Mouse (Mus musculus): Measurements from ENCODE around the gene Actn4. TPM values are rescaled to one million over a fixed set of nuclear protein-coding genes. Genes with fewer than 3 reads are reported as not detected.

Actn4 gene
- polyA plus RNA-seq, 1 experiment, result 243 TPM

- no peaks in the 10 kb centered on the region for H3K27me3 ChIP-seq (ENCODE audit: control insufficient read depth, insufficient read depth, low read length)
- H3K4me1 ChIP-seq (replicated peaks; ENCODE audit: control insufficient read depth, insufficient read depth, low read length), result peaks cover 37% of the 10 kb centered on the region
- 82% methylated on average over 6 of the region's 6 CpGs for WGBS
- H3K36me3 ChIP-seq (ENCODE audit: control insufficient read depth, insufficient read depth, low read length), result no peaks in the 10 kb centered on the region
- no peak for DNase-seq
- no peak within 1 kb of the TSS for H3K4me3 ChIP-seq (ENCODE audit: control insufficient read depth, insufficient read depth, low read length)
- TF ChIP-seq POLR2A (IDR thresholded peaks at IDR 0.05; ENCODE audit: control insufficient read depth, extremely low read depth, insufficient read depth, low read length, poor library complexity), result no peak
- no peak for TF ChIP-seq CTCF (IDR thresholded peaks at IDR 0.05; ENCODE audit: borderline replicate concordance, control insufficient read depth, extremely low read depth, insufficient read depth, low read length, poor library complexity)
- no peak within 1 kb of the TSS for H3K27ac ChIP-seq (ENCODE audit: control insufficient read depth, insufficient read depth, low read length)
Observed at GRCm38 (mm10) chr7:28863540-28863939, 98.6 kb downstream of the Actn4 start, which contains the start of gene Lgals7. TSS of gene Lgals7 (plus strand) at chr7:28863853.

DNA sequence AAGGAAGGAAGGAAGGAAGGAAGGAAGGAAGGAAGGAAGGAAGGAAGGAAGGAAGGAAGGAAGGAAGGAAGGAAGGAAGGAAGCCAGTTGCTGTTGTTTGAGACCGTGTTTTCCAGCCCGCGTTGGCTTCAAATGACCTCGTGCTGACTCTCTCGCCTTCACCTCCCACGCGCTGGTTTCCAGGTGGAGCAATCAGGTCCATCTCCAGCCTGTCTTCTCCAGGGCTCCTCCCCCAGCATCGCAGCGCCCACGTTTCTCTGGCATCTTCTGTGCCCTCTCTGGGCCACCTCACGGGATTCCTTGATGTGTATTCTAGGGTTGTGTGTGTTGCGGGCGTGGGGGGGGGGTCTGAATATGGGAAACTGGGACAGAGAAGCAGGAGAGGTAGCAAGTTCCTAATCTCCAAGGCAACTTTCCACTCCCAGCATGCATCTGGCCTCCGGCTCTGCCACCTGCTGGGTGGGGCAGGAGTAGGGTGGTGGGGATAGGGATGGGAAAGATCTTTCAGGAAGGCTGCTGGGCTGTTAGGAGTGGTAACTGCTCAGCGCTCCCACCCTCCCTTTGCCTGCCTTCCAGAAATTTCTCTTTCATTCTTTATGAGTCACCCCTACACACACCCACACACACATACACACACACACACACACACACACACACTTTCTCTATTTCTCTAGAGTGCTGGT is 99.2 kb downstream of the Actn4 start:
- no peak for DNase-seq
- Histone ChIP-seq H3K27ac (ENCODE audit: control insufficient read depth, insufficient read depth, low read length) (no peak overlapping the region), H3K4me3 (ENCODE audit: control insufficient read depth, insufficient read depth, low read length) (no peak overlapping the region), H3K27me3 (ENCODE audit: control insufficient read depth, insufficient read depth, low read length) (no peaks in the 10 kb centered on the region), H3K4me1 (replicated peaks; ENCODE audit: control insufficient read depth, insufficient read depth, low read length) (peaks cover 37% of the 10 kb centered on the region), H3K36me3 (ENCODE audit: control insufficient read depth, insufficient read depth, low read length) (no peaks in the 10 kb centered on the region)
- TF ChIP-seq CTCF (IDR thresholded peaks at IDR 0.05; ENCODE audit: borderline replicate concordance, control insufficient read depth, extremely low read depth, insufficient read depth, low read length, poor library complexity) (no peak), POLR2A (IDR thresholded peaks at IDR 0.05; ENCODE audit: control insufficient read depth, extremely low read depth, insufficient read depth, low read length, poor library complexity) (no peak)
- WGBS, result 91% methylated on average over 15 of the region's 15 CpGs

GRCm38 (mm10) chr7:28860898-28861297 is 101.2 kb downstream of the Actn4 start:
- H3K4me1 ChIP-seq (replicated peaks; ENCODE audit: control insufficient read depth, insufficient read depth, low read length), result peaks cover 21% of the 10 kb centered on the region
- H3K27me3 ChIP-seq (ENCODE audit: control insufficient read depth, insufficient read depth, low read length), result no peaks in the 10 kb centered on the region
- no peak for DNase-seq
- no peak overlapping the region for H3K4me3 ChIP-seq (ENCODE audit: control insufficient read depth, insufficient read depth, low read length)
- H3K27ac ChIP-seq (ENCODE audit: control insufficient read depth, insufficient read depth, low read length), result no peak overlapping the region
- WGBS, result 98% methylated on average over 6 of the region's 6 CpGs
- TF ChIP-seq CTCF (IDR thresholded peaks at IDR 0.05; ENCODE audit: borderline replicate concordance, control insufficient read depth, extremely low read depth, insufficient read depth, low read length, poor library complexity), result no peak
- TF ChIP-seq POLR2A (IDR thresholded peaks at IDR 0.05; ENCODE audit: control insufficient read depth, extremely low read depth, insufficient read depth, low read length, poor library complexity), result no peak
- H3K36me3 ChIP-seq (ENCODE audit: control insufficient read depth, insufficient read depth, low read length), result no peaks in the 10 kb centered on the region

GRCm38 (mm10) chr7:28859953-28860352 is 102.2 kb downstream of the Actn4 start:
- Histone ChIP-seq H3K4me1 (replicated peaks; ENCODE audit: control insufficient read depth, insufficient read depth, low read length) (peaks cover 14% of the 10 kb centered on the region), H3K4me3 (ENCODE audit: control insufficient read depth, insufficient read depth, low read length) (no peak overlapping the region), H3K36me3 (ENCODE audit: control insufficient read depth, insufficient read depth, low read length) (no peaks in the 10 kb centered on the region), H3K27me3 (ENCODE audit: control insufficient read depth, insufficient read depth, low read length) (no peaks in the 10 kb centered on the region), H3K27ac (ENCODE audit: control insufficient read depth, insufficient read depth, low read length) (no peak overlapping the region)
- DNase-seq, result no peak
- TF ChIP-seq POLR2A (IDR thresholded peaks at IDR 0.05; ENCODE audit: control insufficient read depth, extremely low read depth, insufficient read depth, low read length, poor library complexity) (no peak), CTCF (IDR thresholded peaks at IDR 0.05; ENCODE audit: borderline replicate concordance, control insufficient read depth, extremely low read depth, insufficient read depth, low read length, poor library complexity) (no peak)
- WGBS, result 96% methylated on average over 2 of the region's 2 CpGs

- Histone ChIP-seq H3K4me3 (ENCODE audit: control insufficient read depth, insufficient read depth, low read length) (no peak overlapping the region), H3K27me3 (ENCODE audit: control insufficient read depth, insufficient read depth, low read length) (no peaks in the 10 kb centered on the region), H3K36me3 (ENCODE audit: control insufficient read depth, insufficient read depth, low read length) (no peaks in the 10 kb centered on the region), H3K4me1 (replicated peaks; ENCODE audit: control insufficient read depth, insufficient read depth, low read length) (no peaks in the 10 kb centered on the region), H3K27ac (ENCODE audit: control insufficient read depth, insufficient read depth, low read length) (no peak overlapping the region)
- no peak for TF ChIP-seq CTCF (IDR thresholded peaks at IDR 0.05; ENCODE audit: borderline replicate concordance, control insufficient read depth, extremely low read depth, insufficient read depth, low read length, poor library complexity)
- TF ChIP-seq POLR2A (IDR thresholded peaks at IDR 0.05; ENCODE audit: control insufficient read depth, extremely low read depth, insufficient read depth, low read length, poor library complexity), result no peak
- DNase-seq, result no peak
- 94% methylated on average over 4 of the region's 4 CpGs for WGBS
Observed at GRCm38 (mm10) chr7:28850642-28851041, 111.5 kb downstream of the Actn4 start.

DNA sequence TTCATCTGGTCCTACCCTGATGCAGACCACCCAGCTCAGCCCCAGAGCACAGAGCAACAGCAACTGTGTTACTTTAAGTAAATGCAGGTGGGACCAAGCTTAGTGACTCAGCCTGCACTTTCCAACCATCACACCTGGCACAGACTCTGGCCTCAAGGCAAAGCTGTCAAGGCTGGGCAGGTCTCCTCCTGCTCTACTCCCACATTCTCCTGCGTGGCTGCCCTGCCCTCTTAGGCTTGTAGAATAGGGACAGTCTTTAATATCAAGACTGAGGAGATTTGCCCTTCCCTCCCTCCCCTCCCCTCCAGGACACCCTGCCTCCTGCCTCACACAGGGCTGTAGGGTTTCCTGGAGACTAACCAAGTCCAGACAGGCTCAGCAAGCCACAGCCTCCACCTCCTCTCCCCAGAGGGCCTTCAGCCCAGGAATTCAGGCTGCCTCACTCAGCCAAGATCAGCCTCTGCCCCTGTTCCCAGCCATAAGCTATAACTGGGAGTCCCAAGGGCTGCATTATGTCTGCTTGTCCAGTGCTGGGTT is 112.4 kb downstream of the Actn4 start:
- Histone ChIP-seq H3K27ac (ENCODE audit: control insufficient read depth, insufficient read depth, low read length) (no peak overlapping the region), H3K36me3 (ENCODE audit: control insufficient read depth, insufficient read depth, low read length) (no peaks in the 10 kb centered on the region), H3K4me1 (replicated peaks; ENCODE audit: control insufficient read depth, insufficient read depth, low read length) (no peaks in the 10 kb centered on the region), H3K4me3 (ENCODE audit: control insufficient read depth, insufficient read depth, low read length) (no peak overlapping the region), H3K27me3 (ENCODE audit: control insufficient read depth, insufficient read depth, low read length) (no peaks in the 10 kb centered on the region)
- TF ChIP-seq CTCF (IDR thresholded peaks at IDR 0.05; ENCODE audit: borderline replicate concordance, control insufficient read depth, extremely low read depth, insufficient read depth, low read length, poor library complexity) (no peak), POLR2A (IDR thresholded peaks at IDR 0.05; ENCODE audit: control insufficient read depth, extremely low read depth, insufficient read depth, low read length, poor library complexity) (no peak)
- no peak for DNase-seq
- WGBS, result 52% methylated on average over 1 of the region's 1 CpGs
